Mouse (Mus musculus) embryo, embryonic 10 days (tissue): ENCODE results near the gene Olfr911-ps1.

Source experiments
- DNase-seq: peaks from one replicate; pipeline ENCODE4 v3.0.0-alpha.2; 2015; ENCODE audit warnings: low spot score

Olfr911-ps1 gene

DNA sequence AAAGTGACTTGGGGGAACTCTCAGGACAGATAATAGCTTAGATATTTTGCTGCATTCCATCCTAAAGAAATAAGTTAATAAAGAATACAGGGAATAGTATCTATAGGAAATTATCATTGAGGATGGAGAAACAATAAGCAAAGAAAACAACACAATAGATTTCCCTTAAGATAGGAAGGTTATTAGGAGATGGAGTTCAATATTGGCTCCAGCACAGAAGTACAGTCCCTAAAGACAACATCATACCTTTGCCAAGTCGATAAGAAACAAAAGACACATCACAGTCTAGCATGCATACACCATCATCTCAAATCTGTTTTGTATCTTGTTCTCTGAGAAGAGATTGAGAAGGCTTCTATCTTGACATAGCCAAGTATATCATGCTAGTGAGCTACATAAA lies at the start of gene Olfr911-ps1:
Gene Olfr911-ps1 (plus strand): TSS at position 301 of the 400 bp plus-strand sequence.
- DNase-seq, result no peak

DNA sequence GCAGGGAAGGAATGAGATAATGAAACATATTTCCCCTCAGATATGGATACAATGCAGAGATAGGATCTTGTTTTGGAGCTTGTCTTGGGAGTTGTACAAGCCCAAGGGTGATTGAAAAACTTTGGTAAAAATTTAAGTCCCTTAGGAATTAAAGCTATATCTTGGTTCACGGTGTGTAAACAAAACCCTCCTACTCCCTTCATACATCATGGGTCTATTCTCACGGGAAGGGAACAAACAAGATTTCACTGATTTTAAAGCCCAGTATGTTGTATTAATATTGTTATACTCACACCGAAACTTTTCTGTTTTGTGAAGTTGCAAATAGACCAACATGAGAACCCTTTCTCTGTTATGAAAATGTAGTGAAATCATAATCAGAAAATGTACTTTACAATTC lies 34.6 kb upstream of the Olfr911-ps1 start, which contains the start of gene Olfr906:
Gene Olfr906 (plus strand): TSS at position 301 of the 400 bp plus-strand sequence.
- DNase-seq, result no peak

DNA sequence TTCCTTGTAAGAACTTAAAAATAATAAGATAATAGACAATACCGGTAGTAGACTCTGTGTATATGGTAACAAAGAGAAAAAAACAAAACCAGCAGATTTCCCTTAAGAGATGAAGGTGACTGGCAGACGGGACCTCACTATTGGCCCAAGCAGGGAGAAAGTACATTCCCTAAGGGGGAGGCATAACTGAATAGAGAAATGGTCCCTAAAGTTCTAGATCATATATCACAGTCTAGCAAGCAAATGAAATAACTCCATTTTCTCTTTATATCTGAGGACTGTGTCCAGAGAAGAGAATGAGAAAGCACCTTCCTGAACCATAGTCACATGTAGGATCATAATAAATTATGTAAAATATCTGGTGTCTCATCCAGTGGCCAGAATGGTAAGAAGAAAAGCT lies 25.9 kb upstream of the Olfr911-ps1 start, which contains the start of gene Olfr907:
Gene Olfr907 (plus strand): TSS at position 301 of the 400 bp plus-strand sequence.
- DNase-seq, result no peak

DNA sequence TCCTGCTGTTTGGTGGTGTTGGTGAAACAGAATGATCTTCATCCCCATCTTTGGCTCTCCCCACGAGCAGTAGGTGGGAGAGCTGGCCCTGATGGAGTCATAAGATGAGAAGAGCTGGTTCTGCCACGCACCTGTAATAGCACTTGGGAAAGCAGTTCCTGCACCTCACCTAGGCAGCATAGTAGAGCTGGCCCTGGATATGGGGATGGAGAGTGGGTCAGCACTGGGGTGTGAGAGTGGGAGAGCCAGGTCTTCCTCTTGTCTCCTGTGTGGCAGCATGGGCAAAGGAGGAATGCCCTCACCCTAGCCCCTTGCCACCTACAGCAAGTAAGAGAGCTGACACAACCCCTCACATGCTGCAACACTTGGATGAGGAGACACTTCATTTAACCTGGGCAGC lies 9.0 kb upstream of the Olfr911-ps1 start:
- no peak for DNase-seq

DNA sequence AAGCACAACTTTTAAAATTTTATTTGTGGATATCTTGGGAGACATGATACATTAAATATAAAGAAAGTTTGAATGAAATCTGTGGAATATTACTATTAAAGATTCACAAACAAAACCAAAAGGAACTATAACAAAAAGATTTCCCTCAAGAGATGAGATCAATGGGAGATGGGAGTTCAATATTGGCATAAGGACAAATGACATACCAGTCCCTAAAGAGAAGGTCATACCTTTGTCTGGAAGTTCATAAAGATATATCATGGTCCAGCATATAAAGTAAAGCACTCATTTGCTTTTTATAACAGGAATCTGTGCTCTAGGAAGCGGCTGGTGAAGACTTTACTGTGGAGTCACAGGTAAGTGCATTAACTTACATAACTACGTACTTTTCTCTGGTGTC lies 16.2 kb downstream of the Olfr911-ps1 start, which contains the start of gene Olfr910:
Gene Olfr910 (plus strand): TSS at position 301 of the 400 bp plus-strand sequence.
- DNase-seq, result no peak
